ENCODE assay signal across 9 mouse cellular contexts in the genomic region with DNA sequence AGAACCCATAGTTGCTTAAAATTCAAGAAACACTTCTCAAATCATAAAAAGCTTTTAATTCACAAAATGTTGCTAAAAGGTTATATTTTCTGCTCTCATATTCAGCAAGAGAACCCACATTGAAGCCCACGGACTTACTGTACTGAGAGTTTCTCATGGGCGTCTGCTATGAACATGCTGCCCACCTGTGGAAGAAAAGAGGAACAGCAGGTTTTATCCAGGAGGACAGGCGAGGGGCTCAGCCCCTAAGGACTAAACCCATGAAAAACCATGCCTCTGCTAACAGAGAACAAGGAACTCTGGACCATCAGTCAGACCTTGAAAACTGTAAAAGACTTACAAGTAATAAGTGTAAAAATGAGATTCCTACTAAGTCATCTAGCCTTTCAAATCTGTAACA. TPM values are rescaled to one million over a fixed set of nuclear protein-coding genes. Genes with fewer than 3 reads are reported as not detected.
A peak's percentile ranks its signal among the peaks of the same experiment; 100 is the strongest.
DNase-seq lines count a peak whose midpoint lies in the region; ATAC-seq and TF ChIP-seq lines count a peak whose summit lies in the region.
"Had no signal": no experiment of that assay in that cellular context is flagged by ENCODE, and none has a peak within 500 bp of the region (broad histone marks: within the 10 kb centered on the region; RNA-seq: fewer than 3 reads in every experiment).

No protein-coding gene starts in this region.

- no peaks in the 10 kb centered on the region for H3K4me1 ChIP-seq in heart, postnatal 0 days (ENCODE audit: control insufficient read depth, insufficient read depth)
- no peaks in the 10 kb centered on the region for H3K4me1 ChIP-seq in ES-E14 (ENCODE audit: control insufficient read depth in 2 of 2, insufficient read depth in 2 of 2, low read length in 2 of 2, poor library complexity in 1 of 2)
- H3K4me1 ChIP-seq in embryonic facial prominence, embryonic 11.5 days (ENCODE audit: control insufficient read depth, insufficient read depth, low read length) = no peaks in the 10 kb centered on the region
- H3K4me1 ChIP-seq in midbrain, embryonic 10.5 days = no peaks in the 10 kb centered on the region
- H3K4me1 ChIP-seq: embryonic facial prominence, embryonic 15.5 days had no signal

- peaks cover 48% of the 10 kb centered on the region for H3K36me3 ChIP-seq in heart, postnatal 0 days (replicated peaks; ENCODE audit: control insufficient read depth, insufficient read depth, low read length)
- H3K36me3 ChIP-seq in ES-E14 (ENCODE audit: control insufficient read depth, insufficient read depth, low read length, poor library complexity, severe bottlenecking) = peaks cover 3% of the 10 kb centered on the region; the same call in 1 of the 2 replicates
- H3K36me3 ChIP-seq in embryonic facial prominence, embryonic 11.5 days (replicated peaks; ENCODE audit: control insufficient read depth, insufficient read depth, low read depth, low read length) = no peaks in the 10 kb centered on the region; the same call in 1 of the 2 replicates
- peaks cover 34% of the 10 kb centered on the region for H3K36me3 ChIP-seq in midbrain, embryonic 10.5 days

- ATAC-seq in heart, postnatal 0 days (ENCODE audit: insufficient read depth, low read depth) = no peak; the same call in 1 of the 2 replicates
- ATAC-seq in embryonic facial prominence, embryonic 11.5 days (replicated peaks; ENCODE audit: insufficient number of reproducible peaks, low FRiP score, low TSS enrichment, low read depth) = no peak
- ATAC-seq in erythroblast, adult 5-6 weeks (replicated peaks; ENCODE audit: low FRiP score, poor library complexity, severe bottlenecking) = no peak

- no peak overlapping the region for H3K4me3 ChIP-seq in heart, postnatal 0 days (ENCODE audit: low read depth, low read length)
- no peak overlapping the region for H3K4me3 ChIP-seq in ES-E14 (ENCODE audit: insufficient read depth in 1 of 2, low read depth in 1 of 2, low read length in 2 of 2, poor library complexity in 1 of 2, severe bottlenecking in 1 of 2)
- no peak overlapping the region for H3K4me3 ChIP-seq in embryonic facial prominence, embryonic 11.5 days (ENCODE audit: low read depth, low read length)
- H3K4me3 ChIP-seq in midbrain, embryonic 10.5 days = no peak overlapping the region
- H3K4me3 ChIP-seq: embryonic facial prominence, embryonic 15.5 days had no signal

- no peaks in the 10 kb centered on the region for H3K27me3 ChIP-seq in heart, postnatal 0 days (ENCODE audit: control insufficient read depth, insufficient read depth, low read length)
- H3K27me3 ChIP-seq in embryonic facial prominence, embryonic 11.5 days (ENCODE audit: control insufficient read depth, insufficient read depth, low read length) = no peaks in the 10 kb centered on the region
- H3K27me3 ChIP-seq in midbrain, embryonic 10.5 days (ENCODE audit: low read depth, poor library complexity, severe bottlenecking) = no peaks in the 10 kb centered on the region
- H3K27me3 ChIP-seq: embryonic facial prominence, embryonic 15.5 days had no signal

- peak; percentile 81 for TF ChIP-seq CTCF in heart, postnatal 0 days (IDR thresholded peaks at IDR 0.05; ENCODE audit: low read depth)

- 5% methylated on average over 3 of the region's 3 CpGs for WGBS in heart, postnatal 0 days
- WGBS in embryonic facial prominence, embryonic 11.5 days = 13% methylated on average over 3 of the region's 3 CpGs
- 9% methylated on average over 3 of the region's 3 CpGs for WGBS in midbrain, embryonic 10.5 days

- no peak overlapping the region for H3K9ac ChIP-seq in heart, postnatal 0 days (replicated peaks; ENCODE audit: low read depth, low read length)
- no peak overlapping the region for H3K9ac ChIP-seq in ES-E14 (ENCODE audit: insufficient read depth, low read depth, low read length, poor library complexity, severe bottlenecking)
- H3K9ac ChIP-seq in embryonic facial prominence, embryonic 11.5 days (replicated peaks; ENCODE audit: low read length) = no peak overlapping the region
- H3K9ac ChIP-seq: embryonic facial prominence, embryonic 15.5 days had no signal

- no peak overlapping the region for H3K4me2 ChIP-seq in heart, postnatal 0 days (ENCODE audit: low read depth, low read length)
- no peak overlapping the region for H3K4me2 ChIP-seq in embryonic facial prominence, embryonic 11.5 days (ENCODE audit: low read depth, low read length)
- H3K4me2 ChIP-seq: embryonic facial prominence, embryonic 15.5 days had no signal

- peak; percentile 48 for DNase-seq in heart, postnatal 0 days (ENCODE audit: low spot score)
- DNase-seq in heart, postnatal 25 days (ENCODE audit: low spot score) = no peak
- peak; percentile 65 for DNase-seq in 416B (ENCODE audit: low read depth)
- peak; percentile 17 for DNase-seq in ES-E14 (ENCODE audit: low read depth, low spot score)
- DNase-seq in embryonic facial prominence, embryonic 11.5 days (ENCODE audit: low spot score) = peak; percentile 75
- peak; percentile 19 for DNase-seq in lung, postnatal 14 days
- no peak for DNase-seq in midbrain, embryonic 10.5 days (ENCODE audit: low spot score)

- intact Hi-C loops in heart, postnatal 25 days (cut with DNase I) = loop anchor here (2.0 to 5.0 kb wide), 3 partner anchors 59 to 140 kb away; no protein-coding TSS in a partner anchor

- in situ Hi-C loops in ES-E14 (cut with MboI; ENCODE audit: low sequenced_read_pairs in 2 of 2, unreplicated experiment in 2 of 2) = no loop called here

- H3K27ac ChIP-seq in heart, postnatal 0 days (ENCODE audit: low read depth) = no peak overlapping the region
- H3K27ac ChIP-seq in ES-E14 (ENCODE audit: insufficient read depth, low read depth, low read length, poor library complexity, severe bottlenecking) = no peak overlapping the region
- no peak overlapping the region for H3K27ac ChIP-seq in embryonic facial prominence, embryonic 11.5 days (replicated peaks; ENCODE audit: low read depth, low read length)
- H3K27ac ChIP-seq in midbrain, embryonic 10.5 days (replicated peaks) = no peak overlapping the region
- H3K27ac ChIP-seq: embryonic facial prominence, embryonic 15.5 days had no signal

- no peak for TF ChIP-seq EP300 in heart, postnatal 0 days (IDR thresholded peaks at IDR 0.05; ENCODE audit: low read depth)

- no peaks in the 10 kb centered on the region for H3K9me3 ChIP-seq in heart, postnatal 0 days (replicated peaks; ENCODE audit: control insufficient read depth, low read length)
- H3K9me3 ChIP-seq in ES-E14 (ENCODE audit: control insufficient read depth, insufficient read depth, low read depth, low read length) = no peaks in the 10 kb centered on the region
- H3K9me3 ChIP-seq in embryonic facial prominence, embryonic 11.5 days (replicated peaks; ENCODE audit: control insufficient read depth, low read length) = no peaks in the 10 kb centered on the region
- H3K9me3 ChIP-seq in midbrain, embryonic 10.5 days (replicated peaks) = no peaks in the 10 kb centered on the region
- H3K9me3 ChIP-seq: embryonic facial prominence, embryonic 15.5 days had no signal

TF ChIP-seq in ES-E14, 5 proteins besides CTCF, POLR2A, EP300 and RAD21:
- peak; percentile 65 for TF ChIP-seq ZC3H11A (IDR thresholded peaks at IDR 0.05; ENCODE audit: borderline replicate concordance, low read depth, low read length)
- no peak for TF ChIP-seq CHD2 (IDR thresholded peaks at IDR 0.05; ENCODE audit: low read depth, low read length)

RNA-seq across cellular contexts. Expression of a gene that starts 45.0 kb away (rescaled TPM):
- total RNA-seq in heart, postnatal 0 days (2014; rRNA removed; ENCODE audit: low replicate concordance) = 7.0 and 11.4 TPM in 2 replicates
- polyA plus RNA-seq in heart, postnatal 0 days (2015; fragmentation: Nextera tagmentation; extraction: Ambion mirVana) = 10.4 and 11.1 TPM in 2 replicates
- 10 to 100 TPM; 14.8 to 16.0 TPM for total RNA-seq in heart, postnatal 25 days (2021)
- 8.0 and 10.1 TPM in 2 replicates for total RNA-seq in ES-E14 (2012; rRNA removed)
- 13.9 and 15.9 TPM in 2 replicates for polyA plus RNA-seq in embryonic facial prominence, embryonic 11.5 days (2014; fragmentation: Nextera tagmentation; extraction: Ambion mirVana)
- 0.42 and 1.3 TPM in 2 replicates for total RNA-seq in erythroblast, adult 5-6 weeks (2015; ENCODE audit: low replicate concordance)
- 0.60 and 1.4 TPM in 2 replicates for total RNA-seq in erythroblast, adult 5-6 weeks (2017; ENCODE audit: low replicate concordance)
- polyA plus RNA-seq in midbrain, embryonic 10.5 days (2016; fragmentation: Nextera tagmentation; extraction: Ambion mirVana) = 16.7 and 19.8 TPM in 2 replicates

RNA-seq across cellular contexts. Expression of a gene that starts 50.0 kb away (rescaled TPM):
- total RNA-seq in heart, postnatal 0 days (2014; rRNA removed; ENCODE audit: low replicate concordance) = 9.7 and 12.1 TPM in 2 replicates
- 5.6 and 6.3 TPM in 2 replicates for polyA plus RNA-seq in heart, postnatal 0 days (2015; fragmentation: Nextera tagmentation; extraction: Ambion mirVana)
- 1 to 10 TPM; 6.2 to 7.0 TPM for total RNA-seq in heart, postnatal 25 days (2021)
- total RNA-seq in ES-E14 (2012; rRNA removed) = 4.9 and 6.9 TPM in 2 replicates
- polyA plus RNA-seq in embryonic facial prominence, embryonic 11.5 days (2014; fragmentation: Nextera tagmentation; extraction: Ambion mirVana) = 1.9 and 2.4 TPM in 2 replicates
- not detected in 2 replicates for total RNA-seq in erythroblast, adult 5-6 weeks (2015; ENCODE audit: low replicate concordance)
- 0.28 and 0.77 TPM in 2 replicates for total RNA-seq in erythroblast, adult 5-6 weeks (2017; ENCODE audit: low replicate concordance)
- polyA plus RNA-seq in midbrain, embryonic 10.5 days (2016; fragmentation: Nextera tagmentation; extraction: Ambion mirVana) = 4.3 and 4.7 TPM in 2 replicates

Comparison
In these comparisons a context has a peak if more than half of its experiments do, and no peak if none do; other contexts are left out.
1. DNase-seq: peak in heart, postnatal 0 days (single experiment), 416B (single experiment), ES-E14 (single experiment), embryonic facial prominence, embryonic 11.5 days (single experiment) and lung, postnatal 14 days (single experiment); none in heart, postnatal 25 days (single experiment) and midbrain, embryonic 10.5 days (single experiment).